Mouse (Mus musculus) ZHBTc4 (cell line): Measurements from ENCODE around the gene Mrc1.

Source experiments
- DNase-seq: peaks from one replicate; pipeline ENCODE4 v3.0.0-alpha.2; 2011; ENCODE audit warnings: low read depth, low spot score

Mrc1 gene

GRCm38 (mm10) chr2:14244157-14244556 is 15.0 kb downstream of the Mrc1 start:
- no peak for DNase-seq

GRCm38 (mm10) chr2:14244668-14245067 is 15.5 kb downstream of the Mrc1 start:
- no peak for DNase-seq

- no peak for DNase-seq
These were observed 20.8 kb downstream of the Mrc1 start for GRCm38 (mm10) chr2:14249839-14250564.

GRCm38 (mm10) chr2:14251938-14252337 is 22.7 kb downstream of the Mrc1 start:
- no peak for DNase-seq

- DNase-seq: no peak
These were observed 29.2 kb downstream of the Mrc1 start for GRCm38 (mm10) chr2:14258345-14258850.

GRCm38 (mm10) chr2:14262090-14262489 is 32.9 kb downstream of the Mrc1 start:
- no peak for DNase-seq

DNA sequence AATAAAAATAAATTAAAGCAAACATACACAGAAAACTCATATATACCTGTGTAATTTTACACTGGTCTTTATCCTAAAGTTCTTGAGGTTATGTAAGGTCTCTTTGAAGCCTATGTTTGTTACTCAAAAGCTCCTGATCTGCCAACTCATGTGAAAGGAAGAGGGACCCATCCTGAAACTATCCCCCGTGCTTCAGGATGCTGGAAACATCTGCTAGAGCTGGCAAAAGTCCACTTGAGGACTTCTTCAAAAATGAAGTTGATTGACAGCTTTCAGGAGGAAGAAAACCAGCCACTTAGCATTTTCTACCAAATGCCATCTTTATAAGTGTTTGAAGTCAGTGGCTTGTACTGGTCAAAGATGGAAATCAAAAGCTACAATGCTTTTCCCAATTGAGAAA is 40.0 kb downstream of the Mrc1 start:
- no peak for DNase-seq

DNA sequence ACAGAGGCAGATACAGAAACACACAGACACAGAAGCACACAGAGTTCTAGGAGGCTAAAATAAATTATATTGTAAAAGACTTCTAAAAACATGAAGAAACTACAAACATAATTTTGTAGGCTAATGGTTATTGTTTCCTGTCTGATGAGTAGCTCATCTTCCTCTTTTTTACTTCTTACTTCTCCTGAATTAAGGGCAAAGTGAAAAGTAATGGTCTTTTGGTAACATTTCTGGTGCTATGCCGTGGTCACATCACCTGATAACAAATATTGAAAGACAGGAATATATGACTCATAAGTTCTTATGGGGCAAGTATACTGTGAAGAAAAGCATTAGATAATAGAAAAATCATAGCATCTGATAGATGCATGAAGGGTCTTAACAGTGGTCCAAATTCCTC is 42.9 kb downstream of the Mrc1 start:
- no peak for DNase-seq

GRCm38 (mm10) chr2:14275796-14276195 is 46.6 kb downstream of the Mrc1 start:
- DNase-seq: peak; percentile 9

DNA sequence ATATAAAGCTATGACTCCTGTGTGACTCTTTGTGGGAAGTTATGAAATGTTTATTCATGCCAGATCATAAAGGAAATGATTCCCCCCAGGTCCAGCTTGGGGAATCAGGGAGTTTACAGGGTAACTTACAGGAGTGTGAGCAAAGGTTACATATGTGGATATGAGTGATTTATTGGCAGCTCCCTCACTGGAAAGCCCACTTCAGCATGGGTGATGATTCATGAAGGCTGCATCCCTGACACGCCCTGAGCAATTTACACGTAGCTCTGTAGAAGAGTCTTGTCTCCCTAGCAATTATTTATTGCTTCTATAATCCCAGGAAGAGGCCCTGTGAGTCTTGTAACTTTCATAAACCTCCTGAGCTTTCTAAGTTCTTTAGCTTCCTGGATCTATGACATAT is 50.1 kb downstream of the Mrc1 start:
- DNase-seq: no peak

- DNase-seq: no peak
These were observed 50.6 kb downstream of the Mrc1 start for GRCm38 (mm10) chr2:14279795-14280194.

DNA sequence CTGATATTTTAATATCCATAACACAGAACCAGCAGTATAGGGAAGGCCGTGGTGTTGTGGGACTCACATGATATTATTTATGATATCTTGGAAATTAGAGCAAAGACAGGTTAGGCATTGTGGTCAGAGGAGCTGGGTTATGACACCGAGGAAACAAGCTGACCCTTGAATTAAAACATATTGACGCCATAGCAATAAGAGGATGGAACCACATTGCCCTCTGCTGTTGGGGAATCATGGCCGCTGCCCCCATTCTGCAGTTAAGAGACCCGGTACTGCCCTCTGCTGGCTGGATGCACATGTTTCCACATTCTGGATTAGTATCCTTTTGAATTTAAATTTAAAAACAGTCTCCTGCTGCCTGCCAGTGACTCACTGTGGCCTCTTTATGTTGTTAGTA is 66.1 kb downstream of the Mrc1 start:
- peak; percentile 91 for DNase-seq

DNA sequence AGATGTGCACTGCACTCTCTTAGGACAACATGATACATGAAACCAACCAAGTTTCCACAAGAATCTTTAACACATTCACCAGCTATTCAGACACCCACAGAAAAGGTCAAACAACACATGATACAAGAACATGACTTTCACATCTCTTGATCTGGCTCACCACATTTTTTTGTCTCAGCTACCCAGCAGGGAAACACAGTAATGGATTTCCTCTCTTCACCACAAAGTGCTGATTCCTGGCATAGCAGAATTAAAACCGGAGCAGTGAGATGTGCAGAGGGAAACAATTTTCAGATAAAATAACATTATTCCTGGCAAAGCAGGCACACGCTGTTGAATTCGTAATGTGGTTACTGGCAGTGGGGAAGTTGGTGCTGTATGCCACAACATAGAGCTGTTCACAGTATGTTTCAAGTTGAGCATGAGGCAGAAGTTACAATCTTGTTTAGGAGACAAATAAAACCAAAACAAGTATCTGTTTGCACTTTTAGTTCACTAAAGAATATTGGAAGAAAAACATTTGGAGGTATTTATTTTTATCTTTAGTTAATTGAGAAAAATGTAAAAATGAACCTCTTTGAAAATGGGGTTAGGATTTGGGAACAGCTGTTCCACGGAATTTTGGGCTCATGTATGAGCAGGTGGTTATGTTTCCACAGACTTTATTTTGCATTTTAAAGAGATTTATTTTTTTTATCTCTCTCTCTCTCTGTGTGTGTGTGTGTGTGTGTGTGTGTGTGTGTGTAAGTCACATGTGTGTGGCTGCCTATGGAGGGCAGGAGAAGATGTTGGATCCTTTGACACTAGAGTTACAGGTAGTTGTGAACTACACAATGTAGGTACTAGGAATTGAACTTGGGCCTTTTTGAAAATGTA is 83.6 kb downstream of the Mrc1 start:
- no peak for DNase-seq

GRCm38 (mm10) chr2:14315113-14315512 is 85.9 kb downstream of the Mrc1 start:
- DNase-seq: no peak

DNA sequence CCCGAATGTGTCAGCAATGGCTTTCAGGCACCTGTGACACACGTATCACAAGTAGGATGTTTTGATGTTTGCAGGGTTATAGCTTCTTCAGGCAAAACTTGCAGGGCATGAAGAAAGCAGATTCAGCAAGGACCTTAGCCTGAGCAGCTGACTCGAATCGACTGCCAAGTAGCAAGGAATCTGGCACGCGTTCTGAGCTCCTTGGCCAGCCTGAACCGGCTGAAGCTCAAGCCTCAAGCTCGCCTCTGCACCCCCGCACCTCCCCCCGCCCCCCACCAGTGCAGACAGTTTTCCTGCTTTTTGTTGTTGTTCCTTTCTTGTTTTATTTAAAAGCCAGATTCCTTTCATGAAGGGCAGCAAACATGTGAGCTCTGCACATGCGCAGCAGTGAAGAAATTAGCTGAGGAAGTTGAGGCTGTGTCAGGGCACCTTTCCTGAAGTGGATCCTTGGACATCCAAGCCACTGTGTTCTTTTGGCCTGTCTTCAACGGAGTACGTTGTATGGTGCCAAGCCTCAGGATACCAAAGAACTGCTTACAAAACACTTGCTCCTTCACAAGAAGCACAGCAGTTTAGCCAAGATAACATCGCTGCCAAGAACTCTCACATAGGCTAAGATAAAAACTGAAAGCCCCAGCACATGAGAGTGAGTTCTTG is 112.6 kb downstream of the Mrc1 start:
- peak; percentile 6 for DNase-seq

DNA sequence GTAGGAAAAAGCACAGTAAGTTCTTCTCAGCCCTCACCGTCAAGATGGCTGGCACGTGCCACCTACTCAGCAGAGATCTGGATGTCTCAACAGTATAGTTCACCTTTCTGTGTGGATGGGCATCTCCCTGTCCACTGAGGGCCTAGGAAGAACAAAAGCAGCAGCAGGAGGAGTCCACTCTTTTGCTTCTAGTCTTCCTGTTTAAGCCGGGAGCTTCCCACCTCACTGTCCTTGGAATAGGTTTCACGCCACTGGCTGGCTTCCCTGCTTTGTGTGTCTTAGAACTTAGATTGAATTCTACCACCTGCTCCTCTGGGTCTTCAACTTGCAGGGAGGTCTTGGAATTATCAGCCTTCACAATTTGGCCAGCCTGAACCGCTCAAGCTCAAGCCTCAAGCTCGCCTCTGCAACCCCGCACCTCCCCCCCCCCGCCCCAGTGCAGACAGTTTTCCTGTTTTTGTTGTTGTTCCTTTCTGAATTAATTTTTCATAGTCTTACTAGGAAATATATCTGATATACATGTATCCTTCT is 113.2 kb downstream of the Mrc1 start:
- no peak for DNase-seq
